Mouse (Mus musculus): Measurements from ENCODE around the gene Nup107.
"Not testable (repeated sequence)": the region's sequence is repeated elsewhere in the genome, so short reads cannot be mapped to it uniquely, and the experiment has no call there.

- TF ChIP-seq EP300 (IDR thresholded peaks at IDR 0.05; ENCODE audit: insufficient read depth, low read depth, low read length); CTCF (IDR thresholded peaks at IDR 0.05; ENCODE audit: low read depth, low read length); POLR2A (IDR thresholded peaks at IDR 0.05; ENCODE audit: insufficient read depth, low read length): not testable (repeated sequence)
Observed at GRCm38 (mm10) chr10:117758344-117758743, 34.2 kb downstream of the Nup107 start.
